Mouse (Mus musculus) E14TG2a.4 (cell line): Measurements from ENCODE around the gene Chrna9.

Experiments
- CTCF ChIP-seq: conservative IDR thresholded peaks from 2 replicates; pipeline ENCODE4 v1.5.1; 2014; ENCODE audit warnings: low read length
- POU5F1 ChIP-seq: IDR thresholded peaks from 2 replicates; pipeline ENCODE4 v1.6.1; 2014; ENCODE audit warnings: low read length, borderline replicate concordance

GRCm38 (mm10) chr5:66026796-66027195 is 92.1 kb downstream of the Chrna9 start:
- TF ChIP-seq CTCF (no peak; the same call in 1 of the 2 replicates), POU5F1 (no peak)
